Mouse (Mus musculus): ENCODE data around the gene Sp1. TPM values are rescaled to one million over a fixed set of nuclear protein-coding genes. Genes with fewer than 3 reads are reported as not detected.

Sp1 gene
- 100 to 1,000 TPM; 143 to 147 TPM for total RNA-seq (2023)

DNA sequence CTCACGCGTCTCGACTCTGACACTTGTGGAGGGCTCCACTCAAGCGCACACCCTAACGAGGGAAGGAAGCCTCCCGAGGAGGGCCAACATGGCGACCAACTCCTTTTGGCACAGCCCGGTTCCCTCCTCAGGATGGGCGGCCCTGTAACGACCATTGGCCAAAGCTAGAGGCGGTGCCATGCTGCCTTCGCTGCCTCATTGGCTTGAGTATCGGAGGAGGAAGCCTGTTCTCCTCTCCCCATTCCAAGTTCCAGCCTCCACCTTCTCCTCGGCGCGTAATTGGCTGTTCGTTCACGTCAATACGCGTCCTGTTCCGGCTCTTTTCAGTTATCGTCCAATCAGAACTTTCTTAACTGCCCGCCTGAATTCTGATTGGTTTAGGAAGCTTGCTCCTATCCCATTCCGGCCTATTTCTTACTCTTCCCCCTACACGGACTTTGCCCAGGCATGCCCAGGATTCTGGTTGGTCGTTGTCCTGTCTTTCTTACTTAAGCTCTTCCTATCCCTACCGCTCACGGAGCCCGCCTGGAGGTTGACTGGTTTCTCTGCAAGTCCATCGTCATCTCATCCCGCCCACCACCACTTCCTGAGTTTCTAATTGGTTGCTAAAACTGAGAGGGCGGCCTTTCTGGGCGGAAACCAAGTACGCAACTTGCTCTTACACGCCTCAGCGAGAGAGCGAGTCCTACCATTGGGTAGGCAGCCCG lies at the start of gene Sp1:
Gene Sp1 (plus strand): TSS at position 655 of the 707 bp plus-strand sequence.

DNA sequence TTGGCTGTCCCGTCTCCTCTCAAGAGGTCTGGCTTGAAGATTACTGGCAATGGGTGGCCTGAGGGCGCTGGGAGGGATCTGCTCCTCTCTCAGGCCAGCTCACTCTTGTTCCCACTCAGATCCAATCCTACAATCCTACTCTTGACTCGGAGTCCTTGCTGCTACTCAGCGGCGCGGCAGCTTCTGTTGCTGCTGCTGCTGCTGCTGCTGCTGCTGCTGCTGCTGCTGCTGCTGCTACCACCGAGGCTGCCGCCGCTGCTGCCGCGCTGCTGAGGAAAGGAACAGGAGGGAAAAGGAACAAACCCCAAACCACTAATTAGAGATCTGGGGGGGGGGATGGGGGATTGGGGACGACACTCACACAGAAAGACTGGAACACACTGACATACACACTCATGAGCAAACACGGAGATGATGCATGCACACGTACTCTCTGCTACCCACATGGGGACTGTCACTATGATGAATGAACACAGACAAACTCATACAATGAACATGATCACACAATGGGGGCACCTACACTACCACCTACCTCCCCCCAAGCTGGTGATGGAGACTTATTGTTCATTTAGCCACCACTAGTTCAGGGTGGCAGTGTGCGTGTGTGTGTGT lies 39.1 kb upstream of the Sp1 start, which contains the start of gene Sp7:
Gene Sp7 (minus strand): TSS at position 450 of the 612 bp plus-strand sequence.

DNA sequence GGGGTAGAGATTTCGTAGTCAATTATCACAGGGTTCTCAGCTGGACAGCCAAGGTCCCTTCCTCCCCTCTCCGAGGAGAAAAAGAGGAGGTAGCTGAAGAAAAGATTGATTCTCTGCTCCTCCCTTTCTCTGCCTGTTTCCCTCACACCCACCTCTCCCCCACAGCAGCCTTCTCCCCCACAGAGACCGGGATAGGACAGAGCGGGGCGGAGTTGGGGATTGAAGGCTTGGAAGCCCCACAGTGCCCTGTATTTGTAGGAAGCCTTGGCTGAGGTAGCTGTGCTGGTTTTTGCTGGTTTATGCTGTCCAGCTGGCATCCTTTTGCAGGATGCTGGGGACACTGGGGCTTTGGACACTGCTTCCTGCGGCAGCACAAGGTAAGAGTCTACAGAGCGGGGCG lies 39.2 kb downstream of the Sp1 start, which contains the start of gene Amhr2:
Gene Amhr2 (plus strand): TSS at position 222 of the 400 bp plus-strand sequence.

GRCm38 (mm10) chr15:102458904-102459317 lies 53.0 kb downstream of the Sp1 start, which contains the start of gene Prr13:
Gene Prr13, plus strand, starts transcription at chr15:102459028.

DNA sequence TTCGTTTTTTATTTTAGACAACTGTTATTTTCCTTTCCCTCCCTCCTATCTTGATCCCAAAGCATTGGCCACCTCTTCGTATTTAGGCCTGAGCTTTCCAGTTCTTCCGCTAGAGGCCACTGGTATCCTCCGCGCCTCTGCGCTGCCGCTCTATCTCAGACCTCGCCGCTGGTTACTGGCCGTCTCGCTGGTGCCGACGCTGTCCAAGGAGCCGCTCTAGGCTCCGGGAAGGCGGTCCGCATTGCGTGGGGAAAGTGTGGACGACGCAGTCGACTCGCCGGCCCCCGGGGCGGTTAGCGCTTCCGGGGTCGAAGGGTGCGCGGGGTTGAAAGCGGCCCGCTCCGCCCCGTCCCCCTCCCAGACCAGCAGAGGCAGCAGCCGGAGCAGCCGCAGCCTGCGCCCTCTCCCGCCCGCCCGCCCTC lies 64.3 kb downstream of the Sp1 start, which contains the start of gene Pcbp2:
Gene Pcbp2 (plus strand): TSS at position 357 of the 422 bp plus-strand sequence.

Other genes starting within 250 kb of the Sp1 start
- gene Zfp740, start 202.9 kb upstream of the Sp1 start, total RNA-seq (2023): 100 to 1,000 TPM; 112 to 129 TPM
- 10 to 100 TPM; 17.9 to 23.6 TPM for gene Csad, start 201.4 kb upstream of the Sp1 start, total RNA-seq (2023)
- gene Itgb7, start 174.2 kb upstream of the Sp1 start, total RNA-seq (2023): 100 to 1,000 TPM; 699 to 803 TPM
- 10 to 100 TPM; 44.9 to 62.2 TPM for gene Rarg, start 148.6 kb upstream of the Sp1 start, total RNA-seq (2023)
- not detected for gene Gm9918, start 135.6 kb upstream of the Sp1 start, total RNA-seq (2023)
- 10 to 100 TPM; 35.3 to 39.6 TPM for gene Mfsd5, start 126.7 kb upstream of the Sp1 start, total RNA-seq (2023)
- gene Espl1, start 109.9 kb upstream of the Sp1 start, total RNA-seq (2023): 1 to 10 TPM; 5.4 to 6.7 TPM
- gene Pfdn5, start 80.0 kb upstream of the Sp1 start, total RNA-seq (2023): 100 to 1,000 TPM; 523 to 527 TPM
- gene Myg1, start 74.4 kb upstream of the Sp1 start, total RNA-seq (2023): 10 to 100 TPM; 65.7 to 81.3 TPM
- 10 to 100 TPM; 39.7 to 48.7 TPM for gene Aaas, start 55.4 kb upstream of the Sp1 start, total RNA-seq (2023)
- not detected for gene Sp7, start 39.0 kb upstream of the Sp1 start, total RNA-seq (2023)
- gene Amhr2, start 39.2 kb downstream of the Sp1 start, total RNA-seq (2023): 1 to 10 TPM in 1 of 2 experiments, under 1 TPM in 1; 0.84 to 8.0 TPM
- 10 to 100 TPM; 53.6 to 64.7 TPM for gene Prr13, start 52.9 kb downstream of the Sp1 start, total RNA-seq (2023)
- 100 to 1,000 TPM; 782 to 825 TPM for gene Pcbp2, start 64.4 kb downstream of the Sp1 start, total RNA-seq (2023)
- 10 to 100 TPM; 16.4 to 31.6 TPM for gene Gm10337, start 97.6 kb downstream of the Sp1 start, total RNA-seq (2023)
- gene Map3k12, start 110.9 kb downstream of the Sp1 start, total RNA-seq (2023): 1 to 10 TPM; 4.7 to 4.8 TPM
- 10 to 100 TPM; 58.8 to 62.3 TPM for gene Tarbp2, start 112.0 kb downstream of the Sp1 start, total RNA-seq (2023)
- 10 to 100 TPM; 17.6 to 18.6 TPM for gene Npff, start 118.8 kb downstream of the Sp1 start, total RNA-seq (2023)
- gene Gm28047, start 218.9 kb downstream of the Sp1 start, total RNA-seq (2023): 1 to 10 TPM in 1 of 2 experiments, not detected in 1; 4.3 TPM
- gene Atf7, start 219.3 kb downstream of the Sp1 start, total RNA-seq (2023): 100 to 1,000 TPM; 116 to 133 TPM